Mouse (Mus musculus) inflammation-experienced regulatory T-cells, adult 6 months (primary cell): ENCODE results near the gene Mpv17l. TPM values are rescaled to one million over a fixed set of nuclear protein-coding genes. Genes with fewer than 3 reads are reported as not detected.
"Not testable (repeated sequence)": the region's sequence is repeated elsewhere in the genome, so short reads cannot be mapped to it uniquely, and the experiment has no call there.

Experiments used
- ATAC-seq: one replicate; pipeline ENCODE4 v1.8.0; 2017
- polyA plus RNA-seq, 3 experiments: library from polyadenylated mRNA; unstranded; fragments of 100-300 nt; shearing (Covaris generic); gene quantifications; one replicate each; pipeline ENCODE4 v1.2.1; 2017

The Mpv17l gene
- polyA plus RNA-seq = under 1 TPM; 0.35 to 0.78 (median 0.58) TPM

DNA sequence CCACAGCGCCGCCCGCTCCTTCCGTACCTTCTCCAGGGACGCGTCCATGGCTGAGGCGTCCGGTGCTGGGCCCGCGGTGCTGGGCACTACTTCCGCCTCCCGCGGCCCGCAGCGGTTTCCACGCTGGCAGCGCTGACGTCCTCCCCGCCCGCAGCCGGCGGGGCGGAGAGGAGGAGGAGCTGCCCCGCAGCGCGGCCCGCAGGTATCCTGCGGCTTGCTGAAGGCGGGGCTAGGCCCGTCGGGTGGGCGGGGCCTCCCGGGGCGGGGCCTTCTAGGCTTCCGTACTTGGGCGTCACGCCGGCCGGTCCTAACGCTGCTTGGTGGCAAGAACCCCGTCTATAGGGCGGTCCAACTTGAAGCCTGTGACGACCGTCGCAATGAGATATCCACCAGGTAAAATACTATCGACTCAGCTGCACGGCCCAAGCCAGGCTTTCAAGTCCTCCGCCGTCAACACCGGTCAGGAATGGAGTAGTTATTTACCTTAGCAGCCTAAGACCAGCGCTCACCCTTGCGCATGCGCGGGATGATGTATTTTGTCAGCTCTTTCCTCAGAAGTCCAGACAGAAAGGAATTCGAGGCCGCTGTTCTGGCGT is at the start of gene Mpv17l, which contains the start of gene Pdxdc1:
Mpv17l (plus strand) TSS at position 274 of the 596 bp plus-strand sequence.
Pdxdc1 (minus strand) TSS at position 244 of the 596 bp plus-strand sequence.
- ATAC-seq = peak; percentile 74

DNA sequence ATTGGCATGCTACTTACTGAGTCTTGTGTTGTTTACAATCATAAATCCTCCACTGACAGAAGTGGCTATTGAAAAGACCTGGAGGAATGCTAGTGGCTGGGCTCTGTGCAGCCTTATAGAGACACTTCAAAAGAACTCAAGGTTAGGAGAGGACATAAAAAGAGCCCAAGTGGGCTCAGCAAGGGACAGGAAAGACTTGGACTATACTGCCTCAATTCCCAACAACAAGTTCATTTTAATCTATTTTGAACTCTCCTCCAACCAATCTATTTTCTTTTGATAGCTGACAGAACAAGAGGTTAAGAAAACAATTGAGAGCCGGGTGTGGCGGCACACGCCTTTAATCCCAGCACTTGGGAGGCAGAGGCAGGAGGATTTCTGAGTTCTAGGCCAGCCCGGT is 49.1 kb upstream of the Mpv17l start:
- no peak for ATAC-seq

DNA sequence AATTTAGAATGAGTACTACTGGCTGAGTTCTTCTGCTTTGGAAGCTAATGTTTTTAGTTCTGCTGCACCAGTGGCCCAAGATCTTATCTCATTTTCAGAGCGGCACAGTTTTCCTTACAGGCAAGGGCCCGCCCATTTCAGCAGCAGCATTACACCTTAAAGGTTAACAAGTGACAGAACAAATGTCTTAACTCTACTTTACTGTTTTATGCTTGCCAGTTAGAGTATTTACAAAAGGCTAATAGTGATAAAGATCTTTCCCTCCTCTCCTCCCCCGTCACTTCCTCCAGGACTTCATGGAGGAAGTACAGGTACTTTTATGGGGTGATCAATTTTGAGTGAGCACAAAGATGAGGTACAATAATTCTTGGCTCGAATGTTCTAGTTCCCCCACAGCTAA is 36.9 kb upstream of the Mpv17l start:
- ATAC-seq = no peak

DNA sequence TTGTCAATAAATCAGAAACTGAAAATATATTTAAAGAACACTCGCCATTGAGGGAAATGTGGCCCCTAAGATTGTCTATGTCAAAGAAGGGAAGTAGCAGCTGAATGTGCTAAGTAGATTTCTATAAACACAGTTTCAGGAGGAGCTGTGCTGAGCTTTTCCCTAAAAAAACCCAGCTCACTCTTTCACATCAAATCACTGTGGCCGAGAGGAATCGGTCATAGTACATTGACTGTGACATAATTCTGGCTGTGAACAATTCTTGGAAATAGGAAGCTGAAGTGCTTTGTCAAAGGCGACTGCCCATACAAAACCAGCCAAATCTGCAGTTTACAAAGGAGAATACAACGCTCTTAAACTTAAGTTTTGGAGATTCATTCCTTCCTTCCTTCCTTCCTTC is 36.3 kb upstream of the Mpv17l start:
- ATAC-seq = no peak

DNA sequence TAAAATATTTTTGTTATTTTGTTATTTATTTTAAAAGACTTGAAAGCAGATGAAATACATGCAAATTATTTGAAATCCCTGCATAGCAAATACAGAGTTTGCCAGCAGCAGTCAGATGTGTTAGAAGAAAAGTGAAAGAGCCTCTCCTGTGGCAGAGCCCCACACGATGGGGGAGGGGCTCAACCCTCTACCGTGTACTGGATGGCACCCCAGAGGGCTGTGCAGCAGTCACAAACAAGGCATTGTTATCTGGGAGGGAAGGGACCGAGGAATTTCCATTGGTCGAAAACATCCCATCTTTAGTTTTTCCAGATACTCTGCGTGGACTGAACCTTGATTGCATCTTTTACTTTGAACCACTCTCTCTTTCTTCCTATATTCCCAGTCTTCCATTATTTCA is 35.6 kb upstream of the Mpv17l start:
- not testable (repeated sequence) for ATAC-seq

DNA sequence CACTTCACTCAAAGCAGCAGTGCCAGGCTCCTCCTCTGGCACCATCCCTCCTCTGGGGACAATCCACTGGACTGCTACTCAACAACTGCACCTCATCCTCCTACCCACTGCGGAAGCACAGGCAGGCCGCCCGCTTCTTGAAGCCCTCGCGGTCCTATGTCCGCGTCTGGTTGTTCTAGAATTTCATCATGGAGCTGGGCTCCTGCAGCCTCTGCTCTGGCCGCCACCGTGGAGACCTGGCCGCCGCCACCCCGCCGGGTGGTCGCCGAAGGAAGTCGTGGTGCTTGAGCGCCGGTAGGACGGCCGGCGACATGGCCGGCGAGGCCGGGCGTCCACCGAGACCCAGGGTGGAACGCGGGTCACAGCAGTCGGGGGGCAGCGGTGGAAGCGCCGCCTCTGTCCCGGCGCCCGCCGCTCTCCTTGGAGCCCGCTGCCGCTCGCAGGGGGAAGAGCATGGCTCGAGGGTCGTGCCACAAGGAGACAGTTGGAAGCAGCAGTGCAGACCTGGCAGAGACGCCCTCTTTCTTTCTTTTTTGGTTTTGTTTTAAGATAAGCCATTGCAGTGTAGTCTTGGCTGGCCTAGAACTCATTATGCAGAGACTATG is 34.9 kb upstream of the Mpv17l start:
- ATAC-seq = no peak

DNA sequence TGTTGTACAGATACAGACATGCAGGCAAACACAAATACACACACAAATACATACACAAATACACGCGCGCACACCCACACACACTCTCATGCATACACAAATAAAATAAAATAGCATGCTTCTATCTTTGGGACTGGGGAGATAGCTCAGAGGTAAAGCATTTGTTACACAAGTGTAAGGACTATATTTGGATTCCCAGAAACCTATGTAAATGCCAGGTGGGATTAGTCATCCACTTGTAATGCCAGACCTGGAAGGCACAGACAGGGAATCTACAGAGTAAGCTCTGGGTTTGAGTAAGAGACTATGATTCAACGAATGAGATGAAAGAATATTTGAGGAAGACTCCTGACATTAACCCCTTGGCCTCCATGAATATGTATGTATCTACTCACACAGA is 27.5 kb upstream of the Mpv17l start:
- ATAC-seq = no peak

DNA sequence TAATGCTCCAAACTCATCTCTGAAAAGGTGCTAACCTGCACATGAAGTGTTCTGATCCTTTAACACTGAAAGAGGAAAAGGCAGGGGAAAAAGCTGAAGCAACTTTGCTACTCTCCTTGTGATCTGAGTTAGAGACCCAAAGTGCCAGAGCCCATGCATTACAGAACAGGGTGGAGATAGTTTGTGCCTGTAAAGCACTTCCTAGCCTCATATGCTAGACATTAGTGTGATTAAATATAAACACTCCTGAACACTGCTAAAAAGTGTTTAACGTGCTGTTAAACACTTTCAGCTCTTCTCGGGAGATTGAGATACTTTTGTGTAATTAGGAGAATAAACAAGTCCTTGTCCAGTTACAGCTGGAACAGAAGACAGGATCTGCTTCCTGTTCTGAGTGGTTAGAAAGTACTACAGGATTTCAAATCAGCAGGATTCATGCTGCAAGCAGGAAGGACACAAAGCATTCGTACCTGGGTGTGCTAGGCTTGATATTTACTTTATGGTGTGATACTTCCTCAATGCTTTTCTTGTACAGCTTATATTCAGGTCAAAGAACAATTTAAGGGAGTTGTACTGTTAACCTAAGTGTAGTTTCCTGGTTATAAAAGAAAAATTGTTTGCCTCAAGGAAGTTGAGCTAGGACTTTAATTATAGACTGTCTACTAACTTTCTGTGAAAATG is 19.7 kb upstream of the Mpv17l start:
- ATAC-seq = no peak

DNA sequence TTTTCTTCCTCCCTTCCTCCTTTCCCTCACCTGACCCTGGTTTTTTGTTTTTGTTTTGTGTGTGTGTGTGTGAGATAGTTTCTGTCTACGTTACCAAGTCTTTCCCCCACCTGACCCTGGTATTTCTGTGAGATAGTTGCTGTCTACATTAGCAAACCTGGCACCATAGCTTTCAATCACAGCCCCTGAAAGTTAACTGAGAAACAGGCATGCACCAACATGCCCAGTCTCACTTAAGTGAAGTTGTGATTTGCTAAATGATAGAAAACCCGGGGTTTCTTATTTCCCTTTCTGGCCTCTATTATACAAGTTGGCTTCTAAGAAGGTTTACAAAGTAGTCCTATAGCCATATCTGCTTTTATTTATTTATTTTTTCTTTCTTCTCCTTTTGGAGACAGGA is 12.5 kb upstream of the Mpv17l start:
- ATAC-seq = no peak

DNA sequence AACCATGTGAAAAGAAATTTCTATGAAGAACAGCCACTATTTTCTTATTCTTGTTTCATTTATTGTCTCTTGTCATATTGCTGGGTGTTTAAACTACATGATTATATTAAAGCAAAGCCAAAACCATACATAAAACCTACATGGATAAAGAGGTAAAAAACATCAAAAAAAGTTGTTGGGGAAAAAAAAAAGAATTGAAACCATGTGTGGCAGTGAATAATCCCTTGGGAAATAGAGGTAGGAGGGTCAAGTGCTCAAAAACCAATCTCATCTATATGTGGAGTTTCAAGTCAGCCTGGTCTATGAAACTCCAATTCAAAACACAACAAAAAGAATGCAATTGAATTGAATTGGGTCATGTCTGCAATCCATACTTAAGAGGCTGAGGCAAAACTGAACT is 10.1 kb upstream of the Mpv17l start:
- ATAC-seq = no peak

DNA sequence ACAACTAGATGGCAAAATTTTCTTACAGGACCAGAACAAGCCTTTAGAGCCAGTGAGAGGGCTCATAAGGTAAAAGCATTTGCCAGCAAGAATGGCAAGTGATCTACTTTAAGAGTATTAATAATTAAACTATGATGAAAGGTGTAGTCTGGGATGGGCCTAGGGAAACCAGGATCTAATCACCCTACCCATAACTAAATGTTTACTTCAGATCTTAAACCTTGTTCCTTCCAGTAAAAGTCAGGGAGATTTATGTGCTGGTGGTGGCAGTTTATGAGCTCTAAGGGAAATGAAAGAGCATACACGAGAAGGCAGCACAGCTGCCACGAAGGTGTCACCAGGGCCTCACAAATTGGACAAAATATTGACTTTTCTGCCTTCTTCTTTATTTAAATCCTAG is 8.9 kb upstream of the Mpv17l start:
- no peak for ATAC-seq

DNA sequence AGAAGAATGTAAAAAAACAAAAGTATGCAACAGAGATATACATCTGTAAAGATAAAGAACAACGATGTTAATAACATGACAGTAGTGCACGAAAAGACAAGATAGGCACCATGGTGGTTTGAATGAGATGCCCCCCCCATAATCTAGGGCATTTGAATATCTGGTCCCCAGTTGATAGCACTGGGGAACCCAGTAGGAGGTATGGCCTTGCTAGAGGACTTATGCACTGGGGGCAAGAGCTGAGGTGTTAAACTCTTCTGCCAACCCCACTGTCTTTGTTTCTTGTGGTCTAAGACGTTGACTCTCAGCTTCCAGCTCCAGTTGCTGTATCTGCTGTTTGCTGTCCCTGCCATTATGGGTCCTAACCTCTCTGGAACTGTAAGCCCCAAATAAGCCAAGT is 7.2 kb upstream of the Mpv17l start:
- no peak for ATAC-seq

DNA sequence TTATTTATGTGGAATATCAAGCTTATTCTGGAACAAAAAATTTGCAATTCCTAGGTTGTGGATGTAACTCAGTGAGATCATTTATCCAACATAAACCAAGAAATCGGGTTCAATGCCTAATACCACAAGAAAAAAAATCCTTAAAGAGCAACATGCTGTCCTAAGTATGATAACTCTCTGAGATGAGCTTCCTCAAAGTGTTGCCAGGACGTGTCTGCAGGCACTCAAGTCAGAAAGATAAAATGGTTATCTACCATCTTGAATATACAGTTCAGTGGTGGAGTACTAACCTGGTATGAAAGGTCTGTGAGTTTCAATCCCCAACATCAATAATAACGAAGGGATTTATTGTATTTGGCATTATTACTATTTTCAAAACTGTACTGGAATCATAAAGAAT is 6.6 kb upstream of the Mpv17l start:
- no peak for ATAC-seq

DNA sequence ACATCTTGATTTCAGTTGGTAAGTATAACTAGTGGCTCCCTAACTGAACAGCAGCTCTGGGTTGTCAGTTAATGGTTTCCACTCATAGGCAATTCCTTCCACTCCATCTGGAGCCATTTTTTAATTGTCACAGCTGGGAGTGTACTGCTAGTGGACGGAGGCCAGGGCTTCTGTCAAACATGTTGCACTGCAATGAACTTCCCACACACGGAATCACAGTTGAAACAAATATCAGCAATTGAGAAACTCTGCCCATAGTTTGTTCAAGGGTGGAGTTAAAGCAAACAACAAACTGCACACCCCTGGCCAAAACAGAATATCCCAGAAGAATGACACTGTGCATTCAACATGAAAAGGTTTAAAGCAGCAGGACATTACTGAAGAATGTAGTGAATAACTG is 4.0 kb upstream of the Mpv17l start:
- no peak for ATAC-seq

DNA sequence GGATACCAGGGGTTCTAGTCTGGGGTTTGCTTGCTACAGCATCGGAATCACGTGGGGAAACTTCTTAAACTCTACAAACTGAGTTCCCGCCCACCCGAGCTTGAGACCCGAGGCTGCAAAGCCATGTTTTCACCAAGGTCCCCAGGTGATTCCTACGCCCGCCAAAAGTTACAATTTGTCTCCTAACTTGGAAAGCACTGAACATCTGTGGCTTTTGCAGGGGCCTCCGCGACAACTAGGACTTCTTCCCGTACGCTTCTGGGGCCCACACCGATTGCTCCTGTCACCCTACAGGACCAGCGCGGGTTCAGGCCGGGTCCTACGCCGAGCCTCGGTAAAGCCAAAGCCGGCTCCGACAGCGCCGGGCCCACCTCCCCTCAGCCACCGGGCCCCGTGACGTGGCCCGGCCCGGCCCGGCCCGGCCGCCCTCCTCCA is 547 bp upstream of the Mpv17l start:
- peak; percentile 24 for ATAC-seq

DNA sequence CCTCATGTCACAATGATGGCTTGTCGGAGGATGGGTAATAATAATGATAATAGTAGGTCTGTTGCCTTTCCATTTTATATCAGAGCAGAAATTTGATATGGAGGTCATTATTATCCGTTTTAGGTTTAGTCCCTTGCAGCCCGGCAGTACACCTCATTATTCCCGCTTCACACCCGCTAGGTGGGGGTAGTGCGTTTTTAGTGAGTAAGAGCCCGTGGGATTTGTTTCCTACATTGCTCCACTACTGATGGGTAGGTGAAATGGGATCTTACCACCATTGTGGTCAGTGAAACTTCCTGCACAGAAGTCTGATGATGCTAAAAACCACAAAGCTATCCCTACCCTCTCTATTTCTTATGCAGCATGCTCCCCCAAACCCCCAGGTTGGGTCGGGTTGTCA is 527 bp downstream of the Mpv17l start:
- ATAC-seq = peak; percentile 44

DNA sequence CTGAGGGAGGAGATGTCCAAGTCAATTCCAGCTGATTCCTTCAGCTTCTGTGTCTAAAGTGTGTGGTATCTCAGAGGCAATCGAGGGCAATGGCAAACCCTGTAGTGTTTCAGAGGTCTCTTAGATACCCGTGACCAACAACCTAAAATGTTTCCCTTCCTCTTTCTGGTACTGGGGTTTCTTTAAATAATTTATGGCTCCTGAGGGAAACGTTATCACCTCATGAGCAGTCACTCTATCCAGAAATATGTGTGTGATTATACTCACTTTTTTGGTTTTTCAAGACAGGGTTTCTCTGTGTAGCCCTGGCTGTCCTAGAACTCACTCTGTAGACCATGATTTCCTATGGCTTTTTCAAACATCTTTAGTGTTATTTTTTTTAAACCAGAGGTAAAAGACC is 4.3 kb downstream of the Mpv17l start:
- ATAC-seq = no peak

DNA sequence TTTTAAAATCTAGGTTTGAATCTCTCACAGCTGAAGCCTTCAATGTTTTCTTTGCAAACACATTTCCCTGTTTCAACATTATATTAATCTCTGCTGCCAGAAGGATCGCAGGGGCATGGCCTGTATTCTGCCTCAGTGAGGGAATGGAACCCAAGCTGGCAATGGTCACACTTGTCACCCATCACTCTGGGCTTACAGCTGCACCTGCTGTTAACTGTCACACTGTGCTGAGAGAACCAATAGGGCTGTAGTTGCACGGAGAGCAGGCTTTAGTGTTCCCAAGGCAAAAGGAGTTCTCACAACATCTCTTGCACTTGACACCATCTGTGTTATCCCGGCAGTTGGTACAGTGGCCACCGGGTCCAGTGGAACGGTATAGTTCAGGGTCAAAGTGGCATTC is 17.1 kb downstream of the Mpv17l start:
- no peak for ATAC-seq

DNA sequence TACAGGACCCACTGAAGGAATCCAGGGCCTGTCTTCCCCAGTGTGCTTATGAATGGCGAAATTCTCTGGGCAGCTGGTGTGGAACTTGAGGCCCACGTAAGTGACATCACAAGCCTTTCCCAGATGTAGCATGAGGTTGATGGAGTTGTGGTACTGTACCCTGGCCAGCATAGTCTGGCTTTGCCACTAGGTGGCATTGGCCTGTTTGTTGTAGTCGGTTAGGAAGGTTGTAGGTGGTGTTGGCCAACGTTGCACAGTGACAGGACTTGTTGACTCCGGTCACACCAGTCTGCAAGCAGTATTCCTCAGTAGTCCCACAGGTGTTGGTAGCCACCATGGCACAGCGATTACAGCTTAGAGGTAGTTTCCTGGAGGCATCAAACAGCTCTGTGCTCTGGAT is 18.1 kb downstream of the Mpv17l start:
- no peak for ATAC-seq

DNA sequence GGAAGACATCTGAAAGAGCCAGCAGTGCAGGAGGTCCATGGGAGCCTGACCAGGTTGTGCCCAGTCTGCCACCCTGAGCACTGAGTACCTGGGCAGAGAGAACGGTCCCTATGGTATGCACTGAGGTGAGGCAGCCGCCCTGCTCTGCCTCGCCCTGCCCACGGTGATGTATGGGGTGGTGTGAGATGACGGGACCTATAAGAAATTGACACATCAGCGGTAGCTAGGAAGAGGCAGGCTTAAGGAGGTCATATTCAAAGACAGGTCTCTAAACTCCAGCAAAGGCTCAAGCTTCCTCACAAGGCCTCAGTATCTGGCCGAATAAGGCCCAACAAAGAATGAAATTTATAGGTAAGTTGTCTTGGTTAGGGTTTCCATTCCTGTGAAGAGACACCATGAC is 18.8 kb downstream of the Mpv17l start:
- ATAC-seq = no peak

DNA sequence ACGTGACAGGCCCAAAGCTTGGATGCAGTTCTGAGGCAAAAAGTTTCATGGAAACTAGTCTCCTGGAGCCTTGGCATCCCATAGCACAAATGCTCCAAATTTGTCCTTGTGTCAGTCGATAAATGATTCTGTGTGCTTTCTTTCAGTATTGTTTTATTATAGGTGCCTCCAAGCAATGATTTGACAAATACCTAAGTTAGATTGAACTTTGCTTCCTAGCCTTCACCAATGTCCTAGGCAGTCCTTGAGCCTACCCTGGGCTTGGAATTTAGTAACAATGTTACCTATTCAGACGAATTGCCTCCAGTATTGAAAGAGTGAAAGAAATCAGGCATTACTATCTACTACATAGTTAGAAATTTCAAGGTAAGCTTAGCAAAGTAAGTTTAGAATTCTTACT is 19.5 kb downstream of the Mpv17l start:
- not testable (repeated sequence) for ATAC-seq

DNA sequence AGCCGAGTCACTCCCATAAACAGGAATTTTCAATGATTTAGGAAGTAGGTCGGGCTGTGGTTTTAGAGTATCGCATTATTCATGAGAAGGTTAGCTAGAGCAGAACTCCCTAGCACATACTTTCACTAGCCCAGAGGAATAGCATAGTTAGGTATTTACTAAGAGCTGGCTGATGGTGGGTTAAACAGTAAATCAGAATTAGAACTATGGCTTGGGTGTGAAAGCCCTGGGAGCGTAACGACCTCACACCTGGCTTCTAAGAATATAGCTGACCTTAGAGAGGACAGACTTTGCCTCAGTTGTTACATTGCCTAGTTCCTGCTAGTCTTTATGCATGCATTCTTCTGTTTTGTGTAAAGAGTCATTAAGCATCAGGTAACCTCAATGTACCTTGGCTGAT is 20.0 kb downstream of the Mpv17l start:
- ATAC-seq = not testable (repeated sequence)

DNA sequence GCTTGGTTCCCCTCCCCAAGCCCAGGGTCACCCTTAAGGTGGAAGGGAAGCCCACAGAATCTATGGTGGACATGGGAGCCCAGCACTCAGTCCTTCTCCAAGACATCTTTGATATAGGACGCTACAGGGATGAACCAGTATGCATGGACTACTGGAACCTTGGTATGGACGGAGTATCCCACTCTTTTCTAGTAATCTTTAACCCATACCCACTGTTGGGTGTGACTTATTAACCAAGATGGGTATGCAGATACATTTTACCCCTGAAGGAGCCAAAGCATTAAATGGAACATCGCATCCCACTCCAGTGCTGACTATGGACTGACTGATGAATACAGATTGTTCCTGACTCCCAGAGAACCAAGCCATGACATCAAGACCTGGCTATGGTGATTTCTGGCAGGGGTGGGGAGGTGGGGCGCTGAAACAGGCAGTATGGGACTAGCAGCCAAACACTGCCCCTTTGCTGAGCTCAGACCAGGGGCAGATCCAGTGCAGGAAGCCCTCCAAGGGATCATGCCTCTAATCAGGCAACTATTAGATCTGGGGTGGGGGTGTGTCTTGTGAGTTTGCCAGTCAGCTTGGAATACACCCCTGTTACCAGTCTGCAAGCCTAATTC is 24.6 kb downstream of the Mpv17l start:
- no peak for ATAC-seq
